Mouse (Mus musculus): ENCODE measurements around the gene Myo18a.
"Not testable (repeated sequence)": the region's sequence is repeated elsewhere in the genome, so short reads cannot be mapped to it uniquely, and the experiment has no call there.

Gene Myo18a

GRCm38 (mm10) chr11:77762783-77763672, at the start of gene Myo18a:
Myo18a (plus strand) TSS chr11:77763246.
- peak; percentile 94 for DNase-seq

GRCm38 (mm10) chr11:77713736-77714135, 49.3 kb upstream of the Myo18a start:
- no peak for DNase-seq

GRCm38 (mm10) chr11:77719055-77719454, 44.0 kb upstream of the Myo18a start:
- DNase-seq = no peak

GRCm38 (mm10) chr11:77721389-77721788, 41.7 kb upstream of the Myo18a start:
- DNase-seq = no peak

- no peak for DNase-seq
Measured at GRCm38 (mm10) chr11:77724766-77725165, 38.3 kb upstream of the Myo18a start.

- no peak for DNase-seq
Measured at GRCm38 (mm10) chr11:77725183-77725582, 37.9 kb upstream of the Myo18a start, which contains the start of gene Cryba1. Cryba1 (minus strand) TSS chr11:77725283.

- no peak for DNase-seq
Measured at GRCm38 (mm10) chr11:77728587-77728986, 34.5 kb upstream of the Myo18a start.

GRCm38 (mm10) chr11:77737289-77737688, 25.8 kb upstream of the Myo18a start:
- DNase-seq = peak; percentile 90

- DNase-seq = no peak
Measured at GRCm38 (mm10) chr11:77738555-77738954, 24.5 kb upstream of the Myo18a start.

- peak; percentile 58 for DNase-seq
Measured at GRCm38 (mm10) chr11:77743966-77744365, 19.1 kb upstream of the Myo18a start.

GRCm38 (mm10) chr11:77746652-77747051, 16.4 kb upstream of the Myo18a start:
- no peak for DNase-seq

- DNase-seq = not testable (repeated sequence)
Measured at GRCm38 (mm10) chr11:77747103-77747502, 15.9 kb upstream of the Myo18a start.

- DNase-seq = no peak
Measured at GRCm38 (mm10) chr11:77748996-77749395, 14.1 kb upstream of the Myo18a start.

GRCm38 (mm10) chr11:77752525-77752924, 10.5 kb upstream of the Myo18a start:
- no peak for DNase-seq

- DNase-seq = no peak
Measured at GRCm38 (mm10) chr11:77753469-77753868, 9.6 kb upstream of the Myo18a start.

- no peak for DNase-seq
Measured at GRCm38 (mm10) chr11:77760031-77760430, 3.0 kb upstream of the Myo18a start.

GRCm38 (mm10) chr11:77763673-77764340, 761 bp downstream of the Myo18a start:
- peak; percentile 90 for DNase-seq

GRCm38 (mm10) chr11:77764694-77765458, 1.8 kb downstream of the Myo18a start:
- peak; percentile 86 for DNase-seq

- no peak for DNase-seq
Measured at GRCm38 (mm10) chr11:77765459-77765777, 2.4 kb downstream of the Myo18a start.

GRCm38 (mm10) chr11:77766351-77767001, 3.4 kb downstream of the Myo18a start:
- DNase-seq = peak; percentile 88

GRCm38 (mm10) chr11:77769496-77769895, 6.5 kb downstream of the Myo18a start:
- peak; percentile 14 for DNase-seq

GRCm38 (mm10) chr11:77770346-77770745, 7.3 kb downstream of the Myo18a start:
- no peak for DNase-seq
